Mouse (Mus musculus): ENCODE results near the gene Sertad2.

GRCm38 (mm10) chr11:20671789-20672392, 128.8 kb downstream of the Sertad2 start:
- TF ChIP-seq CTCF (IDR thresholded peaks at IDR 0.05) = peak; percentile 32
- TF ChIP-seq POLR2A (IDR thresholded peaks at IDR 0.05; ENCODE audit: insufficient read depth, low read depth, low read length) = no peak
- TF ChIP-seq EP300 (IDR thresholded peaks at IDR 0.05; ENCODE audit: insufficient read depth, low read depth, low read length) = no peak
